Mouse (Mus musculus) kidney, embryonic 15.5 days (tissue): ENCODE measurements around the gene Psmb10. TPM values are rescaled to one million over a fixed set of nuclear protein-coding genes. Genes with fewer than 3 reads are reported as not detected.

Experiments
- ATAC-seq: fragments of 200-750 bp; cut with Nextera tagmentation; replicated peaks from 2 replicates; pipeline ENCODE4 v1.8.0; 2017; ENCODE audit warnings: moderate TSS enrichment; ENCODE audit not compliant: low FRiP score
- H3K27ac ChIP-seq: fragments of 300-500 bp; sonication (generic); 2 replicates; pipeline ENCODE4 v1.5.1; 2015; ENCODE audit warnings: mild to moderate bottlenecking, inconsistent platforms
- H3K27me3 ChIP-seq: fragments of 300-500 bp; sonication (generic); 2 replicates; pipeline ENCODE4 v1.6.1; 2015; ENCODE audit warnings: inconsistent platforms
- H3K36me3 ChIP-seq: fragments of 300-500 bp; sonication (generic); 2 replicates; pipeline ENCODE4 v1.6.1; 2015; ENCODE audit warnings: inconsistent platforms
- H3K4me1 ChIP-seq: fragments of 300-500 bp; sonication (generic); 2 replicates; pipeline ENCODE4 v1.6.1; 2015; ENCODE audit warnings: inconsistent platforms
- H3K4me2 ChIP-seq: fragments of 300-500 bp; sonication (generic); 2 replicates; pipeline ENCODE4 v1.6.1; 2015; ENCODE audit warnings: moderate library complexity, mild to moderate bottlenecking, inconsistent platforms
- H3K4me3 ChIP-seq: fragments of 300-500 bp; sonication (generic); replicated peaks from 2 replicates; pipeline ENCODE4 v1.5.1; 2015; ENCODE audit warnings: mild to moderate bottlenecking, inconsistent platforms
- H3K9ac ChIP-seq: fragments of 300-500 bp; sonication (generic); 2 replicates; pipeline ENCODE4 v1.6.1; 2015; ENCODE audit warnings: mild to moderate bottlenecking, inconsistent platforms
- H3K9me3 ChIP-seq: fragments of 300-500 bp; sonication (generic); replicated peaks from 2 replicates; pipeline ENCODE4 v1.6.1; 2016; ENCODE audit warnings: inconsistent platforms
- WGBS: fragments of 180-500 bp; shearing (Covaris S2); methylation state at CpG from one replicate; pipeline ENCODE4 v1.1.7; 2015; ENCODE audit warnings: mixed read lengths; 5-methylcytosine and 5-hydroxymethylcytosine counted together
- polyA plus RNA-seq: library from polyadenylated mRNA; unstranded; fragments of >200 nt; fragmentation: Nextera tagmentation; extraction: Ambion mirVana; gene quantifications from 2 replicates; pipeline ENCODE4 v1.2.1, GENCODE M21; 2015

The Psmb10 gene
- polyA plus RNA-seq, 1 experiment from 2014 or later: 44.5 TPM

GRCm38 (mm10) chr8:105935863-105936603 is 2.2 kb downstream of the Psmb10 start:
- ATAC-seq: no peak
- Histone ChIP-seq H3K4me3 (peak overlapping the region; percentile 92), H3K27ac (peak overlapping the region; percentile 91), H3K9me3 (no peaks in the 10 kb centered on the region), H3K9ac (peak overlapping the region; percentile 68), H3K27me3 (no peaks in the 10 kb centered on the region), H3K36me3 (peaks cover 26% of the 10 kb centered on the region), H3K4me2 (peak overlapping the region; percentile 97), H3K4me1 (peaks cover 22% of the 10 kb centered on the region)
- 28% methylated on average over 7 of the region's 7 CpGs for WGBS

GRCm38 (mm10) chr8:105935105-105935504 is 3.1 kb downstream of the Psmb10 start:
- 83% methylated on average over 6 of the region's 6 CpGs for WGBS
- no peak for ATAC-seq
- no peaks in the 10 kb centered on the region for H3K9me3 ChIP-seq
- H3K4me1 ChIP-seq: peaks cover 22% of the 10 kb centered on the region
- H3K4me3 ChIP-seq: no peak overlapping the region
- H3K27me3 ChIP-seq: no peaks in the 10 kb centered on the region
- H3K36me3 ChIP-seq: peaks cover 30% of the 10 kb centered on the region
- no peak overlapping the region for H3K27ac ChIP-seq
- H3K9ac ChIP-seq: no peak overlapping the region
- no peak overlapping the region for H3K4me2 ChIP-seq

GRCm38 (mm10) chr8:105933762-105934161 is 4.5 kb downstream of the Psmb10 start, which contains the start of gene Ctrl:
Gene Ctrl, minus strand, starts transcription at chr8:105933862.
- H3K36me3 ChIP-seq: peaks cover 39% of the 10 kb centered on the region
- WGBS: 97% methylated on average over 2 of the region's 2 CpGs

GRCm38 (mm10) chr8:105932525-105932924 is 5.7 kb downstream of the Psmb10 start:
- 88% methylated on average over 11 of the region's 11 CpGs for WGBS
- peaks cover 41% of the 10 kb centered on the region for H3K36me3 ChIP-seq
- no peak for ATAC-seq
- no peak overlapping the region for H3K27ac ChIP-seq
- H3K9ac ChIP-seq: no peak overlapping the region
- no peak overlapping the region for H3K4me2 ChIP-seq
- H3K4me3 ChIP-seq: no peak overlapping the region
- H3K27me3 ChIP-seq: no peaks in the 10 kb centered on the region
- no peaks in the 10 kb centered on the region for H3K9me3 ChIP-seq
- peaks cover 12% of the 10 kb centered on the region for H3K4me1 ChIP-seq

More at GRCm38 (mm10) chr8:105933762-105934161, 4.5 kb downstream of the Psmb10 start, which contains the start of gene Ctrl:
- H3K4me1 ChIP-seq: peaks cover 22% of the 10 kb centered on the region
- no peak for ATAC-seq
- no peak within 1 kb of the TSS for H3K9ac ChIP-seq
- no peaks in the 10 kb centered on the region for H3K9me3 ChIP-seq
- H3K4me2 ChIP-seq: no peak within 1 kb of the TSS
- H3K4me3 ChIP-seq: no peak within 1 kb of the TSS
- H3K27ac ChIP-seq: no peak within 1 kb of the TSS
- no peaks in the 10 kb centered on the region for H3K27me3 ChIP-seq

GRCm38 (mm10) chr8:105931271-105931670 is 7.0 kb downstream of the Psmb10 start:
- Histone ChIP-seq H3K4me3 (no peak overlapping the region), H3K9me3 (no peaks in the 10 kb centered on the region), H3K9ac (no peak overlapping the region), H3K4me1 (peaks cover 7% of the 10 kb centered on the region), H3K36me3 (peaks cover 48% of the 10 kb centered on the region), H3K27me3 (no peaks in the 10 kb centered on the region), H3K27ac (no peak overlapping the region), H3K4me2 (no peak overlapping the region)
- ATAC-seq: no peak
- 93% methylated on average over 3 of the region's 3 CpGs for WGBS

GRCm38 (mm10) chr8:105930602-105931001 is 7.6 kb downstream of the Psmb10 start:
- no peaks in the 10 kb centered on the region for H3K9me3 ChIP-seq
- peaks cover 1% of the 10 kb centered on the region; the same call in 1 of the 2 replicates for H3K4me1 ChIP-seq
- H3K27ac ChIP-seq: no peak overlapping the region
- no peak overlapping the region for H3K4me2 ChIP-seq
- peak; percentile 31; the same call in 1 of the 2 replicates for ATAC-seq
- peaks cover 54% of the 10 kb centered on the region for H3K36me3 ChIP-seq
- H3K4me3 ChIP-seq: no peak overlapping the region
- H3K9ac ChIP-seq: no peak overlapping the region
- H3K27me3 ChIP-seq: no peaks in the 10 kb centered on the region
- WGBS: 25% methylated on average over 8 of the region's 8 CpGs

GRCm38 (mm10) chr8:105925123-105925522 is 13.1 kb downstream of the Psmb10 start:
- 73% methylated on average over 3 of the region's 3 CpGs for WGBS
- Histone ChIP-seq H3K9ac (no peak overlapping the region), H3K27ac (no peak overlapping the region), H3K4me2 (no peak overlapping the region), H3K27me3 (no peaks in the 10 kb centered on the region), H3K4me1 (no peaks in the 10 kb centered on the region), H3K9me3 (no peaks in the 10 kb centered on the region), H3K36me3 (peaks cover 34% of the 10 kb centered on the region), H3K4me3 (no peak overlapping the region)
- no peak for ATAC-seq

GRCm38 (mm10) chr8:105919390-105919789 is 18.9 kb downstream of the Psmb10 start:
- H3K9me3 ChIP-seq: no peaks in the 10 kb centered on the region
- ATAC-seq: no peak
- no peak overlapping the region for H3K9ac ChIP-seq
- no peak overlapping the region for H3K4me2 ChIP-seq
- 84% methylated on average over 3 of the region's 3 CpGs for WGBS
- no peaks in the 10 kb centered on the region for H3K27me3 ChIP-seq
- H3K36me3 ChIP-seq: peaks cover 48% of the 10 kb centered on the region
- no peaks in the 10 kb centered on the region for H3K4me1 ChIP-seq
- no peak overlapping the region for H3K4me3 ChIP-seq
- H3K27ac ChIP-seq: no peak overlapping the region

GRCm38 (mm10) chr8:105900941-105901616 is 37.2 kb downstream of the Psmb10 start:
- ATAC-seq: 0 out of 2 replicates have a peak, but pooled peaks have one; percentile 8
- H3K4me1 ChIP-seq: peaks cover 12% of the 10 kb centered on the region
- H3K9me3 ChIP-seq: no peaks in the 10 kb centered on the region
- 30% methylated on average over 16 of the region's 16 CpGs for WGBS
- peaks cover 8% of the 10 kb centered on the region; the same call in 1 of the 2 replicates for H3K36me3 ChIP-seq
- H3K4me2 ChIP-seq: peak overlapping the region; percentile 72
- peak overlapping the region; percentile 91 for H3K27ac ChIP-seq
- no peaks in the 10 kb centered on the region for H3K27me3 ChIP-seq
- H3K4me3 ChIP-seq: peak overlapping the region; percentile 94
- H3K9ac ChIP-seq: peak overlapping the region; percentile 100

- peak; percentile 96 for ATAC-seq
- Histone ChIP-seq H3K4me2 (peak within 1 kb of the TSS; percentile 72), H3K4me3 (peak within 1 kb of the TSS; percentile 94), H3K27me3 (no peaks in the 10 kb centered on the region), H3K27ac (peak within 1 kb of the TSS; percentile 91), H3K9me3 (no peaks in the 10 kb centered on the region), H3K9ac (peak within 1 kb of the TSS; percentile 100), H3K4me1 (peaks cover 12% of the 10 kb centered on the region), H3K36me3 (peaks cover 9% of the 10 kb centered on the region; the same call in 1 of the 2 replicates)
- under 1% methylated on average over 68 of the region's 68 CpGs for WGBS
Measured at GRCm38 (mm10) chr8:105900180-105900940, 37.9 kb downstream of the Psmb10 start, which contains the start of gene Pskh1. Gene Pskh1, plus strand, starts transcription at chr8:105900441.

- no peak overlapping the region for H3K4me2 ChIP-seq
- H3K9ac ChIP-seq: no peak overlapping the region
- H3K4me3 ChIP-seq: no peak overlapping the region
- peaks cover 18% of the 10 kb centered on the region for H3K36me3 ChIP-seq
- no peak for ATAC-seq
- H3K27me3 ChIP-seq: no peaks in the 10 kb centered on the region
- H3K4me1 ChIP-seq: peaks cover 19% of the 10 kb centered on the region
- H3K27ac ChIP-seq: no peak overlapping the region
- H3K9me3 ChIP-seq: no peaks in the 10 kb centered on the region
- 87% methylated on average over 9 of the region's 9 CpGs for WGBS
Measured at GRCm38 (mm10) chr8:105897801-105898480, 40.3 kb downstream of the Psmb10 start.
